Mouse (Mus musculus) heart, embryonic 16.5 days (tissue): ENCODE measurements around the gene 4930442H23Rik. TPM values are rescaled to one million over a fixed set of nuclear protein-coding genes. Genes with fewer than 3 reads are reported as not detected.

Source experiments
- ATAC-seq: fragments of 200-750 bp; cut with Nextera tagmentation; replicated peaks from 2 replicates; pipeline ENCODE4 v1.8.0; 2017; ENCODE audit warnings: moderate number of reproducible peaks; ENCODE audit not compliant: insufficient read depth, low FRiP score; ENCODE audit errors: extremely low read depth
- H3K27ac ChIP-seq: fragments of 300-500 bp; sonication (generic); 2 replicates; pipeline ENCODE4 v1.5.1; 2014; ENCODE audit warnings: mild to moderate bottlenecking, low read length, control low read depth, moderate library complexity
- H3K27me3 ChIP-seq: fragments of 300-500 bp; sonication (generic); 2 replicates; pipeline ENCODE4 v1.6.1; 2014; ENCODE audit warnings: low read length, mixed read lengths; ENCODE audit not compliant: control insufficient read depth, insufficient read depth
- H3K36me3 ChIP-seq: fragments of 300-500 bp; sonication (generic); 2 replicates; pipeline ENCODE4 v1.6.1; 2014; ENCODE audit not compliant: control insufficient read depth, insufficient read depth
- H3K4me1 ChIP-seq: fragments of 300-500 bp; sonication (generic); 2 replicates; pipeline ENCODE4 v1.6.1; 2014; ENCODE audit warnings: low read length, mixed read lengths; ENCODE audit not compliant: control insufficient read depth, insufficient read depth
- H3K4me2 ChIP-seq: fragments of 300-500 bp; sonication (generic); 2 replicates; pipeline ENCODE4 v1.6.1; 2014; ENCODE audit warnings: low read depth, mild to moderate bottlenecking, control low read depth, low read length
- H3K4me3 ChIP-seq: fragments of 300-500 bp; sonication (generic); 2 replicates; pipeline ENCODE4 v1.5.1; 2014; ENCODE audit warnings: mild to moderate bottlenecking, control low read depth, low read length
- H3K9ac ChIP-seq: fragments of 300-500 bp; sonication (generic); 2 replicates; pipeline ENCODE4 v1.6.1; 2014; ENCODE audit warnings: low read length, control low read depth
- H3K9me3 ChIP-seq: fragments of 300-500 bp; sonication (generic); replicated peaks from 2 replicates; pipeline ENCODE4 v1.6.1; 2016; ENCODE audit warnings: low read length; ENCODE audit not compliant: control insufficient read depth
- WGBS: fragments of 180-500 bp; shearing (Covaris S2); extraction: QIAGEN DNeasy Blood & Tissue Kit; methylation state at CpG from one replicate; pipeline ENCODE4 v1.1.7; 2014; 5-methylcytosine and 5-hydroxymethylcytosine counted together
- polyA plus RNA-seq: library from polyadenylated mRNA; unstranded; fragments of >200 nt; fragmentation: Nextera tagmentation; extraction: Ambion mirVana; gene quantifications from 2 replicates; pipeline ENCODE4 v1.2.1, GENCODE M21; 2015

Gene 4930442H23Rik
- polyA plus RNA-seq, 1 experiment from 2014 or later: 0.11 TPM

DNA sequence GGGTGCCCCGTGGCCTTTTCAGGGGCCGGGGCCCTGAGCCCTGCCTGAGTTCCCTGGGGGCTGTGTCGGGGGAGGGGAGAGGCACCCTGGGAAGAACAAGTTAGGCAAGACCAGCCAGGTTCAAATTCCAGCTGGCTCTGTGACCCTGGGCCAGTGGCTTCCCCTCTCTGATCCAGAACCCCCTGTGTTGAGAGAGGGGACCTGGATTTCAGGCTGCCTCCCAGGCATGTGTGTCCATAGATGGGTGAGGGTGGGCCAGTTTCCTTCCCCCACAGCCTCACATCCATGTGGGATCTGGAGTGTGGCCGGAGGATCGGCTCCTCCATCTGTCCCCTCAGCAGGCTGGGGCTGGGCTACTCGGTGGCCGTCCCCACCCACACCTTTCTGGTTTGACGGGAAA is 43.6 kb downstream of the 4930442H23Rik start:
- no peaks in the 10 kb centered on the region for H3K9me3 ChIP-seq
- 43% methylated on average over 8 of the region's 8 CpGs for WGBS
- H3K4me2 ChIP-seq: peak overlapping the region; percentile 94
- no peaks in the 10 kb centered on the region for H3K27me3 ChIP-seq
- H3K36me3 ChIP-seq: peaks cover 14% of the 10 kb centered on the region
- H3K9ac ChIP-seq: peak overlapping the region; percentile 56
- ATAC-seq: no peak
- H3K27ac ChIP-seq: peak overlapping the region; percentile 25
- H3K4me1 ChIP-seq: peaks cover 51% of the 10 kb centered on the region
- peak overlapping the region; percentile 87 for H3K4me3 ChIP-seq

GRCm38 (mm10) chr10:81139529-81139846 is 44.2 kb downstream of the 4930442H23Rik start:
- H3K4me2 ChIP-seq: peak overlapping the region; percentile 94
- ATAC-seq: no peak
- peaks cover 55% of the 10 kb centered on the region for H3K4me1 ChIP-seq
- H3K9me3 ChIP-seq: no peaks in the 10 kb centered on the region
- no peak overlapping the region; the same call in 1 of the 2 replicates for H3K27ac ChIP-seq
- H3K4me3 ChIP-seq: peak overlapping the region; percentile 87
- H3K27me3 ChIP-seq: no peaks in the 10 kb centered on the region; the same call in 1 of the 2 replicates
- peaks cover 9% of the 10 kb centered on the region for H3K36me3 ChIP-seq
- 73% methylated on average over 4 of the region's 4 CpGs for WGBS
- peak overlapping the region; percentile 92 for H3K9ac ChIP-seq

- Histone ChIP-seq H3K36me3 (peaks cover 3% of the 10 kb centered on the region), H3K9ac (peak overlapping the region; percentile 92), H3K4me3 (peak overlapping the region; percentile 87), H3K4me1 (peaks cover 60% of the 10 kb centered on the region), H3K27ac (peak overlapping the region; percentile 94), H3K27me3 (no peaks in the 10 kb centered on the region; the same call in 1 of the 2 replicates), H3K4me2 (peak overlapping the region; percentile 94), H3K9me3 (no peaks in the 10 kb centered on the region)
- WGBS: 52% methylated on average over 11 of the region's 11 CpGs
- ATAC-seq: no peak
Measured at GRCm38 (mm10) chr10:81138821-81139528, 44.7 kb downstream of the 4930442H23Rik start.

- no peak for ATAC-seq
Measured at GRCm38 (mm10) chr10:81138131-81138782, 45.4 kb downstream of the 4930442H23Rik start.

DNA sequence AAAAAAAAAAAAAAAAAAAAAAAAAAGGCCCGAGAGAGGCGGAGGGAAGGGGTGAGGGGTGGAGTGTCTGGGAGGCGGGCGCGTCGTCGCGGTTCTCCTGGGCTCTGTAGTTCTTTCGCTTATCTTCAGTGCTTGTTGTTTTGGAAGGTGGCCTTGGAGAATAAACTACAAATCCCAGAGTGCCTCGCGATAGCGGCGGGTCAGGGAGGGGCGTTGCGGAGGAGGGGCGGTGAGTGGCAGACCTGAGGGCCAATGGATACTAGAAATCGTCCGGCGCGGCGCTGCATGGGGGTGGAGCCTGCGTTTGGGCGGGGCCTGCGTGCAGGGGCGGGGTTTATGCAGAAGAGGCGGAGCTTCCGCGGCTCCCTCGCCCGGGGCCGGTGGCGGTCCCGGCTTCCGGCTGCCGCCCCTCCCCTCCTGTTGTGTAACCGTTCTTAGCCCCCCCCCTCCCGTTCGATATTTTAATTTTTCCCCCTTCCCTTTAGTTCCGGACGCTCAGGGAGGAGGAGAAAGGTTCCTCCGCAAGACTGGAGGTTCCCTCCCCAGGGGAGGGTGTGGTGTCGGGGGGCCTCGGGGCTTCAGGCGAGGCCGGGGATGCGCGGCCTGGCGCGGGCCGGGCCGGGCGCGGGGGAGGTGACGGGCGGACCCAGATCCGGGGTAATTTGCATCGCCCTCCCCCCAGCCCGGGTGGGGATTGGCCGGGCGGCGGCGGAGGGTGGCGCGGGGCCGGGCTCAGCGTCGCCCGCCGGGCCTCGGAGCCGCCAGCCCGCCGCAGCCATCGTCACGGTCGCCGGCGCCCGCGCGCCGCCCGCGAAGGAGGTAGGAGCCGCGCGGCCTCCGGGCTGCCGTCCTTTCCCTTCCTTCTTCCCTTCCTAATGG is 46.2 kb downstream of the 4930442H23Rik start:
- Histone ChIP-seq H3K4me1 (peaks cover 56% of the 10 kb centered on the region), H3K9me3 (no peaks in the 10 kb centered on the region), H3K27ac (peak overlapping the region; percentile 97), H3K9ac (peak overlapping the region; percentile 92), H3K36me3 (no peaks in the 10 kb centered on the region), H3K4me2 (peak overlapping the region; percentile 94), H3K27me3 (no peaks in the 10 kb centered on the region; the same call in 1 of the 2 replicates), H3K4me3 (peak overlapping the region; percentile 87)
- WGBS: 0% methylated on average over 75 of the region's 89 CpGs
- ATAC-seq: peak; percentile 88

More at GRCm38 (mm10) chr10:81138131-81138782, 45.4 kb downstream of the 4930442H23Rik start:
- peak overlapping the region; percentile 94 for H3K4me2 ChIP-seq
- H3K9me3 ChIP-seq: no peaks in the 10 kb centered on the region
- peak overlapping the region; percentile 94 for H3K27ac ChIP-seq
- H3K36me3 ChIP-seq: no peaks in the 10 kb centered on the region
- peaks cover 61% of the 10 kb centered on the region for H3K4me1 ChIP-seq
- H3K4me3 ChIP-seq: peak overlapping the region; percentile 87
- H3K27me3 ChIP-seq: no peaks in the 10 kb centered on the region; the same call in 1 of the 2 replicates
- H3K9ac ChIP-seq: peak overlapping the region; percentile 92
- 0% methylated on average over 22 of the region's 24 CpGs for WGBS

DNA sequence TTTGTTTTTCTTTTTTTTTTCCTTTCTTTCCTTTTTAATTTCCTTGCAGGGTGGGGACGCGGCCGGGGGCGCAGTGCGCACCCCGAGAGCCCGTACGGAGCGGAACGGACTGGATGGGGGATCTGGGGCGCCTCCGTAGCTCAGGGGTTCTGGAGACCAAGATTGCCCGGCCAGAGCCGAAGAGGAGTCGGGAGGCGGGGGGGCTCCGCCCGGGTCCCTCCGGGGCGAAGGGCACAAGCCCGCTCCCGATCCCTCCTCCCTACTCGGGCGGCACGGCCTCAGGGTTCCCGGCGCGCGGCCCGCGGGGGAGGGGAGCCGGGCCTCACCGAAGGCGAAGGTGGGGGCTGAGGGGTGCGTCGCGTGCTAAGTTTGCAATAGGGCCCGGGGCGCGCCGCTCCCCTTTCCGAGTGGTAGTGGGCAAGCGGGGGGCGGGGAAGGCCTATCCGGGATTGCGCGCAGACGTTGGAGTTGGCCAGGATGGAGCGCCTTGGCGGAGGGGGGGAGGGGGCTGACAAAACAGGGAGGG is 46.9 kb downstream of the 4930442H23Rik start:
- Histone ChIP-seq H3K9me3 (no peaks in the 10 kb centered on the region), H3K36me3 (no peaks in the 10 kb centered on the region), H3K27me3 (no peaks in the 10 kb centered on the region; the same call in 1 of the 2 replicates), H3K9ac (peak overlapping the region; percentile 89), H3K4me1 (peaks cover 50% of the 10 kb centered on the region), H3K27ac (peak overlapping the region; percentile 97), H3K4me3 (peak overlapping the region; percentile 82), H3K4me2 (peak overlapping the region; percentile 87)
- peak; percentile 7 for ATAC-seq
- under 1% methylated on average over 40 of the region's 50 CpGs for WGBS

DNA sequence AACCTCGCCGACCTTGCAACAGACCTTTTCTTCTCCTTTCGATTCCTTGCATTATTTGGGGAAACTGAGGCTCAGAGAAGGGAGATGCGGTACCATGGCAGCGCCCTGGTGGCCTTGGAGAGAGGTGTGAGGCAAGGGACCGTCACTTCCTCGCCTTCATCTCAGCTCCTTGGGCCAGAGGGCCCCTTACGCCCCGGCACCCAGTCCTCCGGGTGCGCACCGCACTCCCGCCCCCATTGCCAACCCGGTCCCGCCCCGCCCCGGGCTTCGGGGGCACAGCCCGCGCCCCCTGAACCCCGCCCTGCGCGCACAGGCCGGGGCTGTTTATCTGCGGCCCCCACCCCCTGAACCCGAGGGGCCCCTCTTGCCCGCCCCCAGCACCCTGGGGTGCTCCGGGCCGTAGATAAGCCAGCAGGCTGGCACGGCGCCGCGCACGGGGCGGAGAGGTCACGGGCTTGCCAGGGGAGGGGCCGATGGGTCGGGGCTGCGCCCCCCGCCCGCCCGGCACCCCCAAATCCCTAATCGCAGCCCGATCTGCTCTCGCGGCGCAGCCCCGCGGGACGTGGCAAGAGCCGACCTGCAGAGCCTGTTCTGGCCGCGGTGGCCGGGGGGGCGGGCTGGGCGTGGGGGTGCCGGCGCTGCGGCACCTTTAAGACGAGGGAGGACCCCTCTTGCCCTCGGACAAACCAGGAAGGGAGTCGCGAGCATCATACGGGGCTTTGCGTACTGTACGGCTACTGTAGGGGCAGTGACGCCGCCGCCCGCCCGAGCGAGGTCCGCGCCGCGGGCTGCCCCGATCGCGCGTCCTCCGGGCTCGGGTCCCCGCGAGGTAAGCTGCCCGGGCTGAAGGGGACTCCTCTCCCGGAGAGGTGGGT is 47.6 kb downstream of the 4930442H23Rik start:
- Histone ChIP-seq H3K4me2 (peak overlapping the region; percentile 87), H3K4me3 (peak overlapping the region; percentile 82), H3K27me3 (no peaks in the 10 kb centered on the region; the same call in 1 of the 2 replicates), H3K9me3 (no peaks in the 10 kb centered on the region), H3K36me3 (no peaks in the 10 kb centered on the region), H3K4me1 (peaks cover 43% of the 10 kb centered on the region), H3K27ac (peak overlapping the region; percentile 97), H3K9ac (peak overlapping the region; percentile 89)
- peak; percentile 38 for ATAC-seq
- WGBS: under 1% methylated on average over 69 of the region's 86 CpGs
